Mouse (Mus musculus) MEL (cell line): Measurements from ENCODE around the gene Akap13. TPM values are rescaled to one million over a fixed set of nuclear protein-coding genes. Genes with fewer than 3 reads are reported as not detected.

ENCODE experiments used
- polyA plus RNA-seq, 2 experiments: library from polyadenylated mRNA; stranded (reverse) in 1 of 2; unstranded in 1 of 2; fragments of >175 nt in 1 of 2; fragments of >200 nt in 1 of 2; gene quantifications; 2 replicates each; pipeline versions ENCODE4 v1.2.1 to v1.2.4; 2012; ENCODE audit warnings: low replicate concordance in 2 of 2, low read depth in 1 of 2; ENCODE audit not compliant: insufficient read length in 2 of 2, insufficient read depth in 1 of 2, missing spikeins in 1 of 2
- total RNA-seq: library from RNA; depleted of rRNA; stranded (reverse); fragments of 300-350 nt; gene quantifications from 2 replicates; pipeline ENCODE4 v1.2.3, GENCODE M21; 2012; rRNA removed

Akap13 gene
- total and polyA plus RNA-seq, 3 experiments, result 4.1 to 4.5 TPM; not detected in 1

Other genes starting within 250 kb of the Akap13 start
- gene Sv2b, start 146.3 kb upstream of the Akap13 start, total RNA-seq, result not detected in 2 replicates
- not detected for gene Sv2b, start 146.3 kb upstream of the Akap13 start, polyA plus RNA-seq